Comparison of ENCODE assay signal across 25 mouse cellular contexts in genomic region chr11:40428858-40429257, GRCm38 (mm10).
DNase-seq lines count a peak whose midpoint lies in the region; ATAC-seq and TF ChIP-seq lines count a peak whose summit lies in the region.
"Had no signal": no experiment of that assay in that cellular context is flagged by ENCODE, and none has a peak within 500 bp of the region (broad histone marks: within the 10 kb centered on the region; RNA-seq: fewer than 3 reads in every experiment).

No protein-coding gene starts in this region.

- 0 out of 2 replicates have a peak, but pooled peaks cover 3% of the 10 kb centered on the region for H3K4me1 ChIP-seq in heart, embryonic 12.5 days (replicated peaks)
- no peaks in the 10 kb centered on the region for H3K4me1 ChIP-seq in heart, postnatal 0 days (ENCODE audit: control insufficient read depth, insufficient read depth)
- H3K4me1 ChIP-seq: forebrain, embryonic 13.5 days; heart, embryonic 10.5 days; hindbrain, embryonic 12.5 days; hindbrain, embryonic 15.5 days had no signal

- H3K36me3 ChIP-seq in heart, embryonic 12.5 days = no peaks in the 10 kb centered on the region
- no peaks in the 10 kb centered on the region for H3K36me3 ChIP-seq in heart, postnatal 0 days (replicated peaks; ENCODE audit: control insufficient read depth, insufficient read depth, low read length)
- H3K36me3 ChIP-seq in C2C12 (ENCODE audit: control insufficient read depth, insufficient read depth) = no peaks in the 10 kb centered on the region
- H3K36me3 ChIP-seq: forebrain, embryonic 10.5 days; G1E; heart, embryonic 10.5 days; hindbrain, embryonic 12.5 days; hindbrain, embryonic 15.5 days had no signal

- DNase-seq in heart, postnatal 36 days = no peak
- DNase-seq in heart, postnatal 0 days (ENCODE audit: low spot score) = peak; percentile 9
- no peak for DNase-seq in heart, adult 18-20 months
- peak; percentile 7 for DNase-seq in 3T3-L1 (ENCODE audit: low read depth, low spot score)
- no peak for DNase-seq in right cerebral cortex, adult 2 months (ENCODE audit: low spot score in 2 of 2)
- DNase-seq: adrenal gland, postnatal 10 days; adrenal gland, postnatal 36 days; cerebellum, adult 18-20 months; cerebellum, adult 9-10 months; cerebellum, postnatal 14 days; gastrocnemius, postnatal 10 days; gastrocnemius, postnatal 36 days; heart, postnatal 10 days had no signal

- H3K4me2 ChIP-seq in heart, embryonic 12.5 days = no peak overlapping the region
- H3K4me2 ChIP-seq in heart, postnatal 0 days (ENCODE audit: low read depth, low read length) = no peak overlapping the region
- H3K4me2 ChIP-seq: forebrain, embryonic 13.5 days; hindbrain, embryonic 12.5 days; hindbrain, embryonic 15.5 days had no signal

- H3K4me3 ChIP-seq in heart, embryonic 12.5 days = no peak overlapping the region
- no peak overlapping the region for H3K4me3 ChIP-seq in heart, postnatal 0 days (ENCODE audit: low read depth, low read length)
- H3K4me3 ChIP-seq in C2C12 (ENCODE audit: insufficient read depth, poor library complexity, severe bottlenecking) = no peak overlapping the region
- H3K4me3 ChIP-seq: forebrain, embryonic 10.5 days; forebrain, embryonic 13.5 days; heart, embryonic 10.5 days; hindbrain, embryonic 12.5 days; hindbrain, embryonic 15.5 days had no signal

- no peak overlapping the region for H3K27ac ChIP-seq in heart, embryonic 12.5 days (ENCODE audit: poor library complexity, severe bottlenecking)
- H3K27ac ChIP-seq in heart, postnatal 0 days (ENCODE audit: low read depth) = no peak overlapping the region
- H3K27ac ChIP-seq: forebrain, embryonic 10.5 days; forebrain, embryonic 13.5 days; heart, embryonic 10.5 days; hindbrain, embryonic 12.5 days; hindbrain, embryonic 15.5 days had no signal

- H3ac ChIP-seq in C2C12 (ENCODE audit: control insufficient read depth, insufficient read length, low read depth) = no peak overlapping the region

- H3K9ac ChIP-seq in heart, embryonic 12.5 days = no peak overlapping the region
- no peak overlapping the region for H3K9ac ChIP-seq in heart, postnatal 0 days (replicated peaks; ENCODE audit: low read depth, low read length)
- H3K9ac ChIP-seq: forebrain, embryonic 13.5 days; hindbrain, embryonic 12.5 days; hindbrain, embryonic 15.5 days had no signal

- H3K79me2 ChIP-seq in C2C12 (ENCODE audit: control insufficient read depth, insufficient read depth) = no peaks in the 10 kb centered on the region

- no peak for TF ChIP-seq EP300 in heart, postnatal 0 days (IDR thresholded peaks at IDR 0.05; ENCODE audit: low read depth)

- no peak for TF ChIP-seq CTCF in heart, postnatal 0 days (IDR thresholded peaks at IDR 0.05; ENCODE audit: low read depth)
- TF ChIP-seq CTCF in C2C12 (IDR thresholded peaks at IDR 0.05; ENCODE audit: control insufficient read depth, insufficient read depth, insufficient read length) = no peak

- H3K79me3 ChIP-seq in C2C12 (ENCODE audit: low read depth) = no peaks in the 10 kb centered on the region

- intact Hi-C loops in heart, postnatal 36 days (cut with DNase I) = no loop called here

- no peaks in the 10 kb centered on the region for H3K27me3 ChIP-seq in heart, embryonic 12.5 days (replicated peaks)
- H3K27me3 ChIP-seq in heart, postnatal 0 days (ENCODE audit: control insufficient read depth, insufficient read depth, low read length) = no peaks in the 10 kb centered on the region
- H3K27me3 ChIP-seq in C2C12 (ENCODE audit: control insufficient read depth, insufficient read depth, insufficient read length) = no peaks in the 10 kb centered on the region
- H3K27me3 ChIP-seq: CH12.LX; hindbrain, embryonic 12.5 days; hindbrain, embryonic 15.5 days; Patski had no signal

- 55% methylated on average over 2 of the region's 2 CpGs for WGBS in heart, embryonic 12.5 days
- WGBS in heart, postnatal 0 days = 52% methylated on average over 2 of the region's 2 CpGs

- no peaks in the 10 kb centered on the region for H3K9me3 ChIP-seq in heart, embryonic 12.5 days (replicated peaks)
- H3K9me3 ChIP-seq in heart, postnatal 0 days (replicated peaks; ENCODE audit: control insufficient read depth, low read length) = no peaks in the 10 kb centered on the region
- H3K9me3 ChIP-seq: forebrain, embryonic 10.5 days; forebrain, embryonic 13.5 days; G1E; heart, embryonic 10.5 days; hindbrain, embryonic 12.5 days; hindbrain, embryonic 15.5 days had no signal

- ATAC-seq in heart, embryonic 12.5 days (ENCODE audit: insufficient number of reproducible peaks, low FRiP score) = peak; percentile 66; the same call in 1 of the 2 replicates
- no peak for ATAC-seq in heart, postnatal 0 days (ENCODE audit: insufficient read depth, low read depth)
- ATAC-seq: forebrain, embryonic 13.5 days; forebrain, embryonic 16.5 days; intestine, postnatal 0 days; Patski had no signal

TF ChIP-seq in C2C12, 6 proteins besides CTCF, POLR2A, EP300 and RAD21:
- no peak for TF ChIP-seq FOSL1 (IDR thresholded peaks at IDR 0.05; ENCODE audit: insufficient read depth, low read length, poor library complexity, severe bottlenecking)
- no peak for TF ChIP-seq USF1 (IDR thresholded peaks at IDR 0.05; ENCODE audit: low read depth)
- no peak for TF ChIP-seq CEBPB (IDR thresholded peaks at IDR 0.05; ENCODE audit: low read depth)
- TF ChIP-seq MYOG (IDR thresholded peaks at IDR 0.05; ENCODE audit: control insufficient read depth, extremely low read depth, insufficient read length) = no peak
- peak; percentile 56 for TF ChIP-seq MYOD1 (IDR thresholded peaks at IDR 0.05; ENCODE audit: control insufficient read depth, insufficient read length, low read depth)
- TF ChIP-seq MAX (IDR thresholded peaks at IDR 0.05) = no peak

Comparison
In these comparisons a context has a peak if more than half of its experiments do, and no peak if none do; other contexts are left out.
1. DNase-seq: peak in heart, postnatal 0 days (single experiment) and 3T3-L1 (single experiment); none in heart, postnatal 36 days (0 of 2), heart, adult 18-20 months (0 of 2) and right cerebral cortex, adult 2 months (0 of 2).